Mouse (Mus musculus) spleen, embryonic (tissue): ENCODE measurements at regions not wholly inside any gene's neighbourhood (a gene's known extent, or its start where the extent isn't known, plus 50 kb on each side); places are given as distances from the start of the nearest gene placed in this dataset.

ENCODE experiments used
- CTCF ChIA-PET: fragments of 350-600 bp; sonication (Branson Sonifier 250); formaldehyde crosslinking; loops from one replicate; lab custom pipeline; 2022; lab: Charles Lee

- CTCF ChIA-PET = interaction anchor here (0.6 kb wide), 1 partner anchor 143 kb away, joined by 3 read pairs; no protein-coding TSS in a partner anchor
These were observed 77.7 kb downstream of the Gm826 start for GRCm38 (mm10) chr2:160256251-160256650.

GRCm38 (mm10) chr2:160250228-160250627 is 83.7 kb downstream of the Gm826 start:
- CTCF ChIA-PET = no interaction called here

GRCm38 (mm10) chr2:160249104-160250093 is 84.6 kb downstream of the Gm826 start:
- CTCF ChIA-PET = no interaction called here

GRCm38 (mm10) chr2:160247286-160247685 is 86.7 kb downstream of the Gm826 start:
- CTCF ChIA-PET = no interaction called here

GRCm38 (mm10) chr2:160246356-160246755 is 87.6 kb downstream of the Gm826 start:
- CTCF ChIA-PET = no interaction called here

GRCm38 (mm10) chr2:160244866-160245265 is 89.1 kb downstream of the Gm826 start:
- CTCF ChIA-PET = no interaction called here

- CTCF ChIA-PET = interaction anchor here (0.5 kb wide), 1 partner anchor 18 kb away, joined by 4 read pairs; no protein-coding TSS in a partner anchor
These were observed 93.2 kb downstream of the Gm826 start for GRCm38 (mm10) chr2:160240531-160241379.

- CTCF ChIA-PET = no interaction called here
These were observed 96.4 kb downstream of the Gm826 start for GRCm38 (mm10) chr2:160237436-160238104.

GRCm38 (mm10) chr2:160236806-160237205 is 97.2 kb downstream of the Gm826 start:
- CTCF ChIA-PET = no interaction called here

- CTCF ChIA-PET = interaction anchor here (0.6 kb wide), 1 partner anchor 74 kb away, joined by 10 read pairs; no protein-coding TSS in a partner anchor
These were observed 103.2 kb downstream of the Gm826 start for GRCm38 (mm10) chr2:160230786-160231185.

- CTCF ChIA-PET = no interaction called here
These were observed 105.5 kb downstream of the Gm826 start for GRCm38 (mm10) chr2:160228331-160229035.

- CTCF ChIA-PET = no interaction called here
These were observed 108.5 kb downstream of the Gm826 start for GRCm38 (mm10) chr2:160225450-160225849.

GRCm38 (mm10) chr2:160223366-160223765 is 110.6 kb downstream of the Gm826 start:
- CTCF ChIA-PET = no interaction called here

- CTCF ChIA-PET = no interaction called here
These were observed 112.2 kb downstream of the Gm826 start for GRCm38 (mm10) chr2:160221772-160222171.

- CTCF ChIA-PET = no interaction called here
These were observed 113.4 kb downstream of the Gm826 start for GRCm38 (mm10) chr2:160220562-160221021.

GRCm38 (mm10) chr2:160214032-160214812 is 119.7 kb downstream of the Gm826 start:
- CTCF ChIA-PET = no interaction called here

- CTCF ChIA-PET = no interaction called here
These were observed 123.5 kb downstream of the Gm826 start for GRCm38 (mm10) chr2:160210507-160210906.

GRCm38 (mm10) chr2:160209589-160210264 is 124.2 kb downstream of the Gm826 start:
- CTCF ChIA-PET = no interaction called here

- CTCF ChIA-PET = no interaction called here
These were observed 125.7 kb downstream of the Gm826 start for GRCm38 (mm10) chr2:160208295-160208694.
